Mouse (Mus musculus) heart, adult 2 months (tissue): ENCODE results near the gene Krtap2-4.

Experiments used
- CTCF ChIP-seq: fragments of 200-600 bp; IDR thresholded peaks from 2 replicates; pipeline ENCODE4 v1.8.1; 2022; ENCODE audit warnings: antibody characterized with exemption, mild to moderate bottlenecking, moderate library complexity
- EP300 ChIP-seq: fragments of 200-500 bp; IDR thresholded peaks from 2 replicates; pipeline ENCODE4 v1.6.1; 2011; ENCODE audit warnings: low read depth, low read length, control low read depth; ENCODE audit not compliant: insufficient read depth
- POLR2A ChIP-seq: fragments of 200-500 bp; IDR thresholded peaks from 2 replicates; pipeline ENCODE4 v1.6.1; 2011; ENCODE audit warnings: mild to moderate bottlenecking, low read depth, low read length, control low read depth; ENCODE audit not compliant: insufficient read depth

DNA sequence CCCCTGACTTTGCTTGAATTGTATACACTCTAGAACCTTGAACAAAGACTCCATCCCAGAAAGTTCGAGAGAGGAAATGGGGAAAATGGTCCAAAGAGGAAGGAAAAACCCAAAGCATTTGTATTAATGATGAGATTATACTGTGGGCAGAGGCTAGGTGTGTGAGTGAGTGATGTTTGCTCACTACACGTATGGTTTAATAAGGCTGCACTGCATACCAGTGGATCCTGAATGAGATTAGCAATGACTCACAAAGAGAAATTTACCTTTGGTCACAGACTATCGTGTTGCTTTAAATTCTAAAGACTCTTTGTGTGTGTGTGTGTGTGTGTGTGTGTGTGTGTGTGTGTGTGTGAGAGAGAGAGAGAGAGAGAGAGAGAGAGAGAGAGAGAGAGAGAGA, 16.2 kb upstream of the Krtap2-4 start:
- TF ChIP-seq POLR2A, result no peak
- TF ChIP-seq CTCF, result no peak
- TF ChIP-seq EP300, result no peak
